Mouse (Mus musculus): Measurements from ENCODE around the gene Prph2.

DNA sequence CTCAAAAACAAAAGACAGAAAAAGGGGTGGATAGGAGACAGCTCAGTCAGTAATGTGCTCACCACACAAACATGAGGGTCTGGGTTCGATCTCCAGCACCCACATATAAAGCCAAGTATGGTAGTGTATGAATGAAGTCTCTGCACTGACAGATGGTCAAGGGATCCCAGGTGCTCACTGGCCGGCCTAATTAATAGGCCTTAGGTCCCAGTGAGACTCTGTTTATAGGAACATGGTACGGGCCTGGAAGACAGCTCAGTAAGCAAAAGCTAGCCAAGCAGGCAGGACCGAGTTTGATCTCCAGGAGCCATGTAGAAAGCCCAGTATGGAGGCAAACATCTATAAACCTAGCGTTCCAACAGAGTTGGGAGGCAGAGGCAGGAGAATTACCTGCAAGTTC is 33.2 kb upstream of the Prph2 start:
- TF ChIP-seq CTCF (conservative IDR thresholded peaks at IDR 0.05; ENCODE audit: insufficient read depth, insufficient read length, low read depth, low read length) (no peak), POLR2A (IDR thresholded peaks at IDR 0.05; ENCODE audit: low read depth, low read length) (no peak)

Data from kidney, adult 2 months (tissue).